Mouse (Mus musculus) gastrocnemius, adult 8-10 months (tissue): ENCODE results near the gene Mrps10. TPM values are rescaled to one million over a fixed set of nuclear protein-coding genes. Genes with fewer than 3 reads are reported as not detected.

Experiments
- total RNA-seq, 4 experiments: library from RNA; stranded (reverse); gene quantifications; 2 replicates each; pipeline ENCODE4 v1.2.4; 2022

The Mrps10 gene
- total RNA-seq, 4 experiments from 2014 or later: 30.5 to 33.5 (median 32.1) TPM

Other genes with a start within 250 kb of the Mrps10 start
- gene Guca1b, start 16.5 kb downstream of the Mrps10 start, total RNA-seq: under 1 TPM in 3 of 4 experiments, not detected in 1; 0.16 to 0.36 (median 0.34) TPM
- under 1 TPM in 1 of 4 experiments, not detected in 3; 0.35 TPM for gene Guca1a, start 31.7 kb downstream of the Mrps10 start, total RNA-seq
- gene AI661453, start 67.7 kb downstream of the Mrps10 start, total RNA-seq: under 1 TPM in 3 of 4 experiments, not detected in 1; 0.16 to 0.64 (median 0.19) TPM
- not detected for gene 1700001C19Rik, start 68.5 kb downstream of the Mrps10 start, total RNA-seq
- 10 to 100 TPM; 10.0 to 12.6 (median 11.2) TPM for gene Taf8, start 133.4 kb downstream of the Mrps10 start, total RNA-seq
- gene Ccnd3, start 136.2 kb downstream of the Mrps10 start, total RNA-seq: 10 to 100 TPM; 12.2 to 19.2 (median 16.1) TPM
- gene Bysl, start 242.6 kb downstream of the Mrps10 start, total RNA-seq: 10 to 100 TPM; 13.8 to 16.5 (median 14.2) TPM
- gene Med20, start 242.7 kb downstream of the Mrps10 start, total RNA-seq: 10 to 100 TPM; 13.3 to 19.3 (median 18.1) TPM
- 1 to 10 TPM in 3 of 4 experiments, under 1 TPM in 1; 0.77 to 2.8 (median 1.6) TPM for gene Gm20517, start 242.7 kb downstream of the Mrps10 start, total RNA-seq